Mouse (Mus musculus): Measurements from ENCODE around the gene Dmbx1. TPM values are rescaled to one million over a fixed set of nuclear protein-coding genes. Genes with fewer than 3 reads are reported as not detected.

Gene Dmbx1
- polyA plus RNA-seq, 1 experiment from 2014 or later, result not detected

GRCm38 (mm10) chr4:115885846-115886245 is 53.9 kb downstream of the Dmbx1 start:
- ATAC-seq (ENCODE audit: insufficient read depth), result no peak
- H3K9me3 ChIP-seq (replicated peaks), result no peaks in the 10 kb centered on the region
- H3K36me3 ChIP-seq (replicated peaks), result no peaks in the 10 kb centered on the region
- no peak overlapping the region for H3K4me3 ChIP-seq (replicated peaks)
- 52% methylated on average over 3 of the region's 3 CpGs for WGBS (ENCODE audit: insufficient replicate concordance)
- H3K4me2 ChIP-seq, result no peak overlapping the region
- H3K27ac ChIP-seq (replicated peaks), result no peak overlapping the region
- H3K27me3 ChIP-seq, result peaks cover 42% of the 10 kb centered on the region
- H3K9ac ChIP-seq, result no peak overlapping the region
- no peaks in the 10 kb centered on the region for H3K4me1 ChIP-seq (replicated peaks)

GRCm38 (mm10) chr4:115884022-115884421 is 55.7 kb downstream of the Dmbx1 start, which contains the start of gene Kncn:
TSS of gene Kncn (plus strand) at chr4:115884400.
- H3K9me3 ChIP-seq (replicated peaks), result no peaks in the 10 kb centered on the region
- peaks cover 24% of the 10 kb centered on the region for H3K27me3 ChIP-seq
- no peak within 1 kb of the TSS for H3K27ac ChIP-seq (replicated peaks)
- H3K4me2 ChIP-seq, result no peak within 1 kb of the TSS
- H3K9ac ChIP-seq, result no peak within 1 kb of the TSS
- no peaks in the 10 kb centered on the region for H3K36me3 ChIP-seq (replicated peaks)
- WGBS (ENCODE audit: insufficient replicate concordance), result 68% methylated on average over 6 of the region's 6 CpGs
- no peak for ATAC-seq (ENCODE audit: insufficient read depth)
- no peak within 1 kb of the TSS for H3K4me3 ChIP-seq (replicated peaks)
- H3K4me1 ChIP-seq (replicated peaks), result no peaks in the 10 kb centered on the region

DNA sequence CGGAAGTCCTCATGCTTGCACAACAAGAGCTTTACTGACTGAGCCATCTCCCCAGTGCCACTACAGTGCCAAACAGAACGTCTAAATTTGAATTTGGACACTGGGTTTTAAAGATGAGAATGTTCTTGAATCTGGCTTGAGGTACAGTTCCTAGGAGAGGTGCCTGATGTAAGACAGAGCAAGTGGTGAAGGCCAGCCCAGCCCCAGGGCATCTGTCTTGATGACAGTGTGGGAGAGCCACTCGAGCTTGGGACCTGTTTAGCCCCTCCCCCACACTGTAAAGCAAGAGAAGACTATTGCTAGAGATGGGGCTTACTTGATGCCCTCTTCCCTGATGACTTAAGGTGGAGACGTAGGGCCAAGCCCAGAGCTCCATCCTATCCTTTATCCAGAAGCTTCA is 57.5 kb downstream of the Dmbx1 start:
- 49% methylated on average over 4 of the region's 4 CpGs for WGBS (ENCODE audit: insufficient replicate concordance)
- H3K9ac ChIP-seq, result no peak overlapping the region
- no peak for ATAC-seq (ENCODE audit: insufficient read depth)
- H3K27ac ChIP-seq (replicated peaks), result no peak overlapping the region
- H3K9me3 ChIP-seq (replicated peaks), result no peaks in the 10 kb centered on the region
- no peak overlapping the region for H3K4me3 ChIP-seq (replicated peaks)
- H3K4me1 ChIP-seq (replicated peaks), result no peaks in the 10 kb centered on the region
- H3K36me3 ChIP-seq (replicated peaks), result peaks cover 12% of the 10 kb centered on the region
- H3K27me3 ChIP-seq, result peaks cover 8% of the 10 kb centered on the region; the same call in 1 of the 2 replicates
- no peak overlapping the region for H3K4me2 ChIP-seq

GRCm38 (mm10) chr4:115881183-115881582 is 58.5 kb downstream of the Dmbx1 start:
- H3K4me1 ChIP-seq (replicated peaks), result no peaks in the 10 kb centered on the region
- no peaks in the 10 kb centered on the region for H3K9me3 ChIP-seq (replicated peaks)
- H3K27me3 ChIP-seq, result peaks cover 2% of the 10 kb centered on the region; the same call in 1 of the 2 replicates
- no peak overlapping the region for H3K27ac ChIP-seq (replicated peaks)
- H3K4me2 ChIP-seq, result no peak overlapping the region
- H3K4me3 ChIP-seq (replicated peaks), result no peak overlapping the region
- peaks cover 22% of the 10 kb centered on the region for H3K36me3 ChIP-seq (replicated peaks)
- no peak for ATAC-seq (ENCODE audit: insufficient read depth)
- no peak overlapping the region for H3K9ac ChIP-seq
- WGBS (ENCODE audit: insufficient replicate concordance), result 39% methylated on average over 1 of the region's 1 CpGs

DNA sequence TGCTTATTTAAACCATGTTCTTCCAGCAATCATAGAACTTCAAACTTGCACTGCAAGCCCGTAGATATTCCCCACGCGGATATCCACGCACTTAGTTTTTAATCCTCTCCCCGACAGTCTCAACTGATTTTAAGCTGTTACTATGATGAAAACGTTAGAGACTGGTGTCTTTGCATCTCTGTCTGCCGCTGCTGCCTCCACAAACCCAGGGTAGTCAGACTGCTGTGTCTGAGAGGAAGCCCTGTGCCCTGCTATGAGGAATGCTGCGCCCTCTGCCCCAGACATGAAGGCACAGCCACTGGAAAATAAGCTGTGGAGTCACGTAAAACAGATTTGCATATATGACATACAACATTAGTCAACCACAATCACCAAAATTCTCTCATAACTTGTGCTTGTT is 60.9 kb downstream of the Dmbx1 start:
- Histone ChIP-seq H3K4me2 (no peak overlapping the region), H3K27ac (replicated peaks) (no peak overlapping the region), H3K9me3 (replicated peaks) (no peaks in the 10 kb centered on the region), H3K36me3 (replicated peaks) (peaks cover 46% of the 10 kb centered on the region), H3K27me3 (no peaks in the 10 kb centered on the region), H3K4me3 (replicated peaks) (no peak overlapping the region), H3K4me1 (replicated peaks) (no peaks in the 10 kb centered on the region), H3K9ac (no peak overlapping the region)
- WGBS (ENCODE audit: insufficient replicate concordance), result 71% methylated on average over 9 of the region's 9 CpGs
- no peak for ATAC-seq (ENCODE audit: insufficient read depth)

DNA sequence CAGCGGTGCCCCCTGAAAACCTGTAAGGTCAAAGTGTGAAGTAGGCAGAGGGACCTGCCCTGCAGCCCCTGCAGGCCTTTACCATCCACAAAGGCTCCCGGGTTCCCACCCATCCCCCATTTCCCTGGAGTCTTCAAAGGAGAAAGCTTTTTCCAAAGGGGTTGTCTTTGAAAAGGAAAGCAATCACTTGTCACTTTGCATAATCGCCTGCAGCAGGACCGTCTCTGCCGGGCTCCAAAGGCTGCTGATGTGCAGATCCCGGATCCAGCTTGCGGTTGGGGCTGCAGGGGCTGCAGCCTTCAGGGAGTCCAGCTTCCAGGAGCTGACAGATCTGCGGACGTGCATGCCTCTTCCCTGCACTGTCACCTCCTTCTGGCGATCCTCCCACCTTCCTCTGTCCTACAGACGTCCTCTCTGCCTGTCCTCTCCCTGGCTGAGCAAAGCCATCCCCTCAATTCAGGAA is 61.5 kb downstream of the Dmbx1 start:
- Histone ChIP-seq H3K27me3 (no peaks in the 10 kb centered on the region), H3K4me1 (replicated peaks) (no peaks in the 10 kb centered on the region), H3K9ac (no peak overlapping the region), H3K4me3 (replicated peaks) (no peak overlapping the region), H3K36me3 (replicated peaks) (peaks cover 51% of the 10 kb centered on the region), H3K27ac (replicated peaks) (no peak overlapping the region), H3K4me2 (no peak overlapping the region), H3K9me3 (replicated peaks) (no peaks in the 10 kb centered on the region)
- 44% methylated on average over 11 of the region's 11 CpGs for WGBS (ENCODE audit: insufficient replicate concordance)
- ATAC-seq (ENCODE audit: insufficient read depth), result no peak

DNA sequence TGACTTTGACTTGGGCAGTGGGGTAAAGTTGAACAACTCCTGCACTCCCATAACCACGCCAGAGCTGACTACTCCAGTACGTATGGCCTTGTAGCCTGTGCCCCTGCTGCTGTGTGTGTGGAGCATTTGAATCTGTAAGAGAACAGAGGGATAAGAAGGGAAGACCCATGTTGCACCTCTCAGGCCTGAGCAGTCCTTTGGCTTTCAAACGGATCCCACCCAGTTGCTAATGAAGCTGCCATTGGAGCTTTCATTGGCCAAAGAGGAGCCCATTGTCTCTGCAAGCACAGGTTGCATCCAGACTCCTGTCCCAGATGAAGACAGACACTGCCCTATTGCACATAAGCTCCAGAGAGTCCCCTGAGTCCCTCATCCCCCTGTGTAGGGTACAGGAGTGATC is 66.5 kb downstream of the Dmbx1 start:
- no peak overlapping the region for H3K4me2 ChIP-seq
- H3K36me3 ChIP-seq (replicated peaks), result peaks cover 93% of the 10 kb centered on the region
- H3K27ac ChIP-seq (replicated peaks), result no peak overlapping the region

GRCm38 (mm10) chr4:115869512-115870210 is 70.1 kb downstream of the Dmbx1 start:
- Histone ChIP-seq H3K9ac (no peak overlapping the region), H3K9me3 (replicated peaks) (no peaks in the 10 kb centered on the region), H3K4me2 (no peak overlapping the region), H3K27me3 (no peaks in the 10 kb centered on the region), H3K36me3 (replicated peaks) (peaks cover 89% of the 10 kb centered on the region), H3K4me1 (replicated peaks) (no peaks in the 10 kb centered on the region), H3K4me3 (replicated peaks) (no peak overlapping the region), H3K27ac (replicated peaks) (no peak overlapping the region)
- WGBS (ENCODE audit: insufficient replicate concordance), result 78% methylated on average over 16 of the region's 16 CpGs
- ATAC-seq (ENCODE audit: insufficient read depth), result no peak

More for the DNA sequence above, 66.5 kb downstream of the Dmbx1 start:
- Histone ChIP-seq H3K4me3 (replicated peaks) (no peak overlapping the region), H3K9me3 (replicated peaks) (no peaks in the 10 kb centered on the region), H3K9ac (no peak overlapping the region), H3K27me3 (no peaks in the 10 kb centered on the region), H3K4me1 (replicated peaks) (no peaks in the 10 kb centered on the region)
- WGBS (ENCODE audit: insufficient replicate concordance), result 79% methylated on average over 3 of the region's 3 CpGs
- no peak for ATAC-seq (ENCODE audit: insufficient read depth)

Other genes with a start within 250 kb of the Dmbx1 start
- gene Efcab14, start 202.2 kb downstream of the Dmbx1 start, polyA plus RNA-seq (2015; fragmentation: Nextera tagmentation; extraction: Ambion mirVana), result 10.3 and 10.7 TPM in 2 replicates
- gene Tex38, start 158.9 kb downstream of the Dmbx1 start, polyA plus RNA-seq (2015; fragmentation: Nextera tagmentation; extraction: Ambion mirVana), result not detected in 2 replicates
- gene Atpaf1, start 155.1 kb downstream of the Dmbx1 start, polyA plus RNA-seq (2015; fragmentation: Nextera tagmentation; extraction: Ambion mirVana), result 15.7 and 16.4 TPM in 2 replicates
- gene Mob3c, start 111.8 kb downstream of the Dmbx1 start, polyA plus RNA-seq (2015; fragmentation: Nextera tagmentation; extraction: Ambion mirVana), result 8.0 and 8.2 TPM in 2 replicates
- 30.0 and 33.1 TPM in 2 replicates for gene Mknk1, start 100.7 kb downstream of the Dmbx1 start, polyA plus RNA-seq (2015; fragmentation: Nextera tagmentation; extraction: Ambion mirVana)
- not detected in 2 replicates for gene Kncn, start 55.5 kb downstream of the Dmbx1 start, polyA plus RNA-seq (2015; fragmentation: Nextera tagmentation; extraction: Ambion mirVana)
- gene 6430628N08Rik, start 49.3 kb downstream of the Dmbx1 start, polyA plus RNA-seq (2015; fragmentation: Nextera tagmentation; extraction: Ambion mirVana), result not detected in 2 replicates
- gene Faah, start 78.0 kb upstream of the Dmbx1 start, polyA plus RNA-seq (2015; fragmentation: Nextera tagmentation; extraction: Ambion mirVana), result 10.0 and 12.7 TPM in 2 replicates
- gene Nsun4, start 114.0 kb upstream of the Dmbx1 start, polyA plus RNA-seq (2015; fragmentation: Nextera tagmentation; extraction: Ambion mirVana), result 9.0 and 9.8 TPM in 2 replicates
- 303 and 305 TPM in 2 replicates for gene Uqcrh, start 135.1 kb upstream of the Dmbx1 start, polyA plus RNA-seq (2015; fragmentation: Nextera tagmentation; extraction: Ambion mirVana)
- 25.5 and 27.6 TPM in 2 replicates for gene Lrrc41, start 135.3 kb upstream of the Dmbx1 start, polyA plus RNA-seq (2015; fragmentation: Nextera tagmentation; extraction: Ambion mirVana)
- gene Rad54l, start 183.8 kb upstream of the Dmbx1 start, polyA plus RNA-seq (2015; fragmentation: Nextera tagmentation; extraction: Ambion mirVana), result 26.0 and 26.8 TPM in 2 replicates
- gene Pomgnt1, start 183.9 kb upstream of the Dmbx1 start, polyA plus RNA-seq (2015; fragmentation: Nextera tagmentation; extraction: Ambion mirVana), result 11.5 and 12.4 TPM in 2 replicates
- 0.16 and 0.32 TPM in 2 replicates for gene Lurap1, start 211.4 kb upstream of the Dmbx1 start, polyA plus RNA-seq (2015; fragmentation: Nextera tagmentation; extraction: Ambion mirVana)
- gene Tspan1, start 227.7 kb upstream of the Dmbx1 start, polyA plus RNA-seq (2015; fragmentation: Nextera tagmentation; extraction: Ambion mirVana), result 0.07 TPM in 1 of 2 replicates, not detected in the other
- not detected in 2 replicates for gene 1700042G07Rik, start 233.4 kb upstream of the Dmbx1 start, polyA plus RNA-seq (2015; fragmentation: Nextera tagmentation; extraction: Ambion mirVana)
- gene Gm49337, start 233.5 kb upstream of the Dmbx1 start, polyA plus RNA-seq (2015; fragmentation: Nextera tagmentation; extraction: Ambion mirVana), result not detected in 2 replicates